Mouse (Mus musculus): ENCODE measurements around the gene Ccdc69. TPM values are rescaled to one million over a fixed set of nuclear protein-coding genes. Genes with fewer than 3 reads are reported as not detected.

The Ccdc69 gene
- total RNA-seq, 2 experiments from 2014 or later = 8.8 to 15.9 TPM

DNA sequence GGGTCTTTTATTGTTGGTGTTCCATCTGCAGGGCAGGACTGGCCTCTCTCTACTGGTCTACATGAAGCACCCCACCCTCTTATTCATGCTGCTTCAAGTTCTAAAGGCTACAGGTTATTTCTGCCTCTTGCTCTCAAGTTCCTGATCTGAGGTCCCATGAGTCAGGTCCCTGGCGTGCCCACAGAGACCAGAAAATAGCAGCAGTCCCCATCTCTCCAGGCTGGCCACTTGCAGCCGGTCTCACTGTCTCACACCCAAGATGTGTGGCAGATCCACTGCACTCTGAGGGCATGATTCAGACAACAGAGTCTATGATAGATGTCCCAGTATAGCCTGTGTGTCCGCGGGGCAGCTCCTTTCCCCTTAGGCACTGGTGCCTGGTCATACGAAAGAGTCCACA lies 17.1 kb downstream of the Ccdc69 start:
- no peak for ATAC-seq (replicated peaks; ENCODE audit: low FRiP score, low TSS enrichment, poor library complexity, severe bottlenecking)

GRCm38 (mm10) chr11:55057511-55057910 lies 20.4 kb downstream of the Ccdc69 start:
- no peak for ATAC-seq (replicated peaks; ENCODE audit: low FRiP score, low TSS enrichment, poor library complexity, severe bottlenecking)

GRCm38 (mm10) chr11:55050837-55051510 lies 27.0 kb downstream of the Ccdc69 start:
- ATAC-seq (replicated peaks; ENCODE audit: low FRiP score, low TSS enrichment, poor library complexity, severe bottlenecking) = no peak

DNA sequence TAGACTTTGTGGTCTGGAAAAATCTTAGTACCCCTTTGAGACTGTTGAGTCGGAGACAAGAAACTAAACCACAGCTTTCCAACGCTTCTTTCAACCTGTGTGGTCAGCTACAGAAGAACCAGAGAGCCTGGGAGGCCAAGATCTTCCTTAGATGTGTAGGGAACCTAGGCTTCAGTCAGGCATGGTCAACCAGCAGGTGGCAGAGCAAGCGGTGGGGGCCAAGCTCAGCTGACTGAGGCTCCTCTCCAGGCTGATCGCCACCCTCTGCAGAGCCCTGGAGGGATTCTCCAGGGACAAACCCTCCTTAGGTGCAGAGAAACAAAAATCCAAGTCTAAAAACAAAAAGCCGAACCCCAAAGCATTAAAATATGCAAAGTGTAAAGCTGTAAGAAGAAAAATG lies 31.3 kb downstream of the Ccdc69 start:
- ATAC-seq (replicated peaks; ENCODE audit: low FRiP score, low TSS enrichment, poor library complexity, severe bottlenecking) = peak; percentile 57; the same call in 1 of the 2 replicates

- ATAC-seq (replicated peaks; ENCODE audit: low FRiP score, low TSS enrichment, poor library complexity, severe bottlenecking) = no peak
Observed at GRCm38 (mm10) chr11:55041348-55041747, 36.6 kb downstream of the Ccdc69 start.

DNA sequence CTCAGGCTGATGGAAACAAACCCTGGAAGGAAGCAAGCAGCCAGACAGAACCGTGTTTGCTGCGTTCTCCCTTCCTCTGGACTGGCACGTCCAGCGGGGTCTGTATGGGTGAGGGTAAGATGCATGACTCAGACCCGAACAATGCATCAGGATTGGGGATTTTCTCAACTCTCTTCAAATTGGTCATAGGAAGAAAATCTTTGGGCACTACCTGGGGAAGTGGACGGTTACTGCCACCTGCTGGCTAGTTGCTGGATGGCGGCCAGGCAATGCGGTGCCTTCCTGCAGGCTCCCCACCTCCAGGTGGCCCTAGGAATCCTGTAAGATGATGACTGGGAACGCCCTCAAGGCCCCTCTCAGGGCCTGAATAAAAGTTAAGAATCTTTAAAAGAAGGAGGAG lies 38.3 kb downstream of the Ccdc69 start:
- peak; percentile 79 for ATAC-seq (replicated peaks; ENCODE audit: low FRiP score, low TSS enrichment, poor library complexity, severe bottlenecking)

DNA sequence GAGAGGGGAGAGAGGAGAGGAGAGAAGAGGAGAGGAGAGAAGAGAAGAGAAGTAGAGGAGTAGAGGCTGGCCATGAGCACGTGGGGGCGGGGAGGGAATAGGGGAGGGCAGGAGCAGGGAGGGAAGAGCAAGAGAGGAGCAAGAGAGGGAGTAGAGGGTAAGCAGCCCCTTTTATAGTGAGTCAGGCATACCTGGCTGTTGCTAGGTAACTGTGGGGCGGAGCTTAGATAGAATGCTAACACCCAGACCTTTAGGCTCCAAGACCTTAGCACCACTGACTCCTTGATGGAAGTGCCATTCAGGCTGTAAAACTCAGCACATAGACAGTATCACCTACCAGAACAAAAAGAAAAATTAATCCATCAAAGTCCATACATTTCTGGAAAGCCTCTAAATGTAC lies 41.3 kb downstream of the Ccdc69 start:
- no peak for ATAC-seq (replicated peaks; ENCODE audit: low FRiP score, low TSS enrichment, poor library complexity, severe bottlenecking)

- ATAC-seq (replicated peaks; ENCODE audit: low FRiP score, low TSS enrichment, poor library complexity, severe bottlenecking) = peak; percentile 97
Observed at GRCm38 (mm10) chr11:55033040-55033660, 44.8 kb downstream of the Ccdc69 start, which contains the start of gene Anxa6. Gene Anxa6 (minus strand): TSS chr11:55033445.

- ATAC-seq (replicated peaks; ENCODE audit: low FRiP score, low TSS enrichment, poor library complexity, severe bottlenecking) = no peak
Observed at GRCm38 (mm10) chr11:55032286-55032685, 45.6 kb downstream of the Ccdc69 start.

DNA sequence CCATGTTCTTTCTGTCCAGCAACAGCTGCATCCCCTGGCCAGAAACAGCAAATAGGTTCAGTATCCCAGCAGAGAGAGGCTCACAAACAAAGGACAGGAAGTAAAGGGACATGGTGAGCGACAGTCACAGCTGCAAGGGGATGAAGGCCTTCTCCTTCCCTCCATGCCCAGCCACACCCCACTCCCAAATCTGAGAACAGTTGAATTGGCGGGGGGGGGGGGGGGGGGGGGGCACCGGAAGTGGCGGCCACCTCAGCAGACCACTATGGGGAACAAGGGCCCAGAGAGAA lies 46.0 kb downstream of the Ccdc69 start:
- ATAC-seq (replicated peaks; ENCODE audit: low FRiP score, low TSS enrichment, poor library complexity, severe bottlenecking) = no peak

DNA sequence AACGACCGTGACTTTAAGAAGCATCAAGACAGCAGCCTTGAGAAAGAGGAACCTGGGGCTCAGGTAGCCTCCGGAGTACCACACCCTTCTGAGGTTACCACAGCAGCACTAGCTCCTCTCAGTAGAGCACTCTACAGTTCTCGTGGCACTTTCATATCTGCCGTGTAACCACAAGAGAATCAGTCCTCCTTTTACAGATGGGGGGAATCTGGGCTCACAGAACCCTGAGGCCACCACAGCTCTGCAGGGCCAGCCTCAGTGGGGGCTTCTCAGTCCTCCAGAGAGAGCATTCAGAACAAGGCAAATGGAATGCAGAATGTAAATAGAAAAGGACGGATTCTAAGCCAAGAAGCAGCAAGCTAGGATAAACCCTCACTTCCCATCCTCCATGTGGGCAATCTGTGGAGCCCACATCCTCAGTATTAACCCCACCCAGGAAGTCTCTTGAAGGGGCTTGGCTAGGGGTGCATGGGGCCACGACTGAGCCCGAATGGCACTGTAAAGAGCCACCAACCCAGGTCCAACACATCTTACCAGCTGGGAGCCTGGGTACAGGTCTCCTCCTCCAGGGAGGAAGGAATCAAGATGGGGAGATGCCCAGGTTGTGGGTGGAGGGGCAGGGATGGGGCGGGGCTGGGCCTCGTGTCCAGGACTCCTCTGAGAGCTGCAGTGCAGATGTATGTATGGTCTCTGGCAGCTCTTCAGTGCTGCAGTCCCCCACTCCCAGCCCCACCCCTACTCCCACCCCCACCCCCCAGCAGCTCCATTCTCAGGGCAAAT lies 46.5 kb downstream of the Ccdc69 start:
- ATAC-seq (replicated peaks; ENCODE audit: low FRiP score, low TSS enrichment, poor library complexity, severe bottlenecking) = no peak

DNA sequence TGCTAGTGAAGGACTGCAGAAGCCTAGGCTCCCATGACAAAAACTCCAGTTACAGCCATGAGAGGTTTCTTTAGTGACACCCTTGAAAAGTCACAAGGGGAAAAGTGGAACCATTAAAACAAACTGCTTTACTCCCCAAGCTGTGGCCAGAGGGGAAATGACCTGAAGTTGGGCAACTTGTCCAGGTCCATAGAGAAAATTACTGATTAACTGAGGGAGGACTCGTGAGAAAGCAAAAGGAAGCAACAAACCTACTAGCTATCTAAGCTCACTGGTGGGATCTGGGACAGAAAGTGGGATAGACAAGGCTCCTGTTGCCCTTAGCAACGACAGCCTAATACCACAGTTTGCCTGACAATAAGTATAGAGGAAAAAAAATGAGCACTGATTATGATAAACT lies 49.4 kb downstream of the Ccdc69 start:
- ATAC-seq (replicated peaks; ENCODE audit: low FRiP score, low TSS enrichment, poor library complexity, severe bottlenecking) = no peak

DNA sequence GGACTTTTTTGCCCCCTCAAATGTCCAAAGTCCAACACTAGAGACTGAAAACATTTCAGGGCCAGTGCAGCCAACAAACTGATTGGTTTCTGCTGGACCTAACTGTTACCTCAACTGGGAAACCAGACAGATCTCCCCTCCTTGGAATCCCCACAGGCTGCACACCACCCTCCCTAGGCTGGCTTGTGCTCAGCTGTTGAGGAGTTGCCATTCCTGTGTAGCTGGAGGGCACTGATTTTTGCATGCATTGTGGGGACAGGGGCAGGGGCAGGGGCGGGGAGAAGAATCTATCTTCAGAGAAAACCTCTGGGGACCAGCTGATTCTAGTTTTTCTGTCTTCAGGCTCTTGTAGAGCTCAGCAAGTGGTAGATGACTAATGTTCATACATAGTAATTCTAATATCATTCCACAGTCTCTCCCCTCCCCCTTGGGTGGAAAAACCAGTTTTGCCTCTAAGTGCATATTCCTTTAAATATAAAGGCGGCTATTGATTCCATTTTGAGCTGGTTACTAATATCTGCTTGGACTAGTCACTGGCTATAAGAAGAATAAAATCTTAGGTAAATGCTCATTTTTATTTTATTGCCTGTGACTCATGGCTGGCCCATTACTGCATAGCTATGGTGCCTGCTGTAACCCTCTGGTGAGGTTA lies 50.6 kb downstream of the Ccdc69 start:
- no peak for ATAC-seq (replicated peaks; ENCODE audit: low FRiP score, low TSS enrichment, poor library complexity, severe bottlenecking)

DNA sequence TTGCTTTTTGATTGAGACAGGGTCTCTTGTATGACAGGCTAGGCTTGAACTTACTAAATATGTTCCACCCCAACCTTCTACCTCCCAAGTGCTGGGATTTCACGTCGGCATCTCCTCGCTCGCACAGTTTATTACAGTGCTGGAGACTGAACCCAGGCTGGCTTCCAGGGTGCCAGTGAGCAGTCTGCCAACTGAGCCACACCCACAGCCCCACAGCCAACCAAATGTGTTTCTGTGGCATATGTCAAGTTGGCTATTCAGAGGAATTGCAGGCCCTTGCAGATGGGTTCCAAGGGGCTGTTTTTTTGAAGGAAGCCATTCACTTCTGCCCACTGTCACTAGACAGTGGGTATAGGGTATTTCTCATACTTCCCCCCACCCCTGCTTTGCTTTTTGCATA lies 52.0 kb downstream of the Ccdc69 start:
- 0 out of 2 replicates have a peak, but pooled peaks have one; percentile 27 for ATAC-seq (replicated peaks; ENCODE audit: low FRiP score, low TSS enrichment, poor library complexity, severe bottlenecking)

- ATAC-seq (replicated peaks; ENCODE audit: low FRiP score, low TSS enrichment, poor library complexity, severe bottlenecking) = no peak
Observed at GRCm38 (mm10) chr11:55023583-55023982, 54.3 kb downstream of the Ccdc69 start.

DNA sequence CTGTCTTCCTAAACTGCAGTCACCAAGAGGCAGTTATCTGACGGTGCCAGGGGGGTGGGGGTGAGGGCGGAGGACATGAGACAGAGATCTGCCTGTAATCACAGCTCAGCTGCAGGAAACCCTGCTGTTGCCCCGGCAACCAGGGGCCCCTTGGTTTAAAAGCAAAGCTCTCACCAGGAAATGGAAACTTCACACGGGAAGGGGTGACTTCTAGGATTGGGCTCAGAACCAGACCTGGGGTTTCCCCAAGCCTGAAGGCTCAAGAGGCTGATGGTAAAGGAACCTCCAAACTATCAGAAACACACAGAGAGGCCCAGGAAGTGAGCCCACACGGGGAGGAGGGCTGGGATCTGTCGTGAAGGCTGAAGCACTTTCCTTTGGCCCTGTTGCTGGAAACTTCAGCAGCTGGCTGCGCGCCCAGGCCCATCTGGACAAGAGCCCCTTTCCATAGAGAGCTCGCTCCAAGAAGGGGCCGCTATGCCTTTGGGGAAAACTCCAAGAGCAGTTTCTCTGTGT lies 54.8 kb downstream of the Ccdc69 start:
- peak; percentile 90 for ATAC-seq (replicated peaks; ENCODE audit: low FRiP score, low TSS enrichment, poor library complexity, severe bottlenecking)

- ATAC-seq (replicated peaks; ENCODE audit: low FRiP score, low TSS enrichment, poor library complexity, severe bottlenecking) = no peak
Observed at GRCm38 (mm10) chr11:55022508-55022907, 55.4 kb downstream of the Ccdc69 start.

GRCm38 (mm10) chr11:55021859-55022258 lies 56.1 kb downstream of the Ccdc69 start:
- ATAC-seq (replicated peaks; ENCODE audit: low FRiP score, low TSS enrichment, poor library complexity, severe bottlenecking) = no peak

GRCm38 (mm10) chr11:55021458-55021857 lies 56.5 kb downstream of the Ccdc69 start:
- no peak for ATAC-seq (replicated peaks; ENCODE audit: low FRiP score, low TSS enrichment, poor library complexity, severe bottlenecking)

- ATAC-seq (replicated peaks; ENCODE audit: low FRiP score, low TSS enrichment, poor library complexity, severe bottlenecking) = no peak
Observed at GRCm38 (mm10) chr11:55019711-55020110, 58.2 kb downstream of the Ccdc69 start.

Data from megakaryocyte-erythroid progenitor cell, adult 5-6 weeks (primary cell).